Mouse (Mus musculus) embryonic fibroblast, embryonic 13.5 days (primary cell): ENCODE results near the gene Crlf1.

Experiments used
- CTCF ChIP-seq: IDR thresholded peaks from 2 replicates; pipeline ENCODE4 v1.5.1; 2011; ENCODE audit warnings: mild to moderate bottlenecking, control low read depth, low read length, moderate library complexity, borderline replicate concordance; ENCODE audit not compliant: insufficient read depth
- POLR2A ChIP-seq: IDR thresholded peaks from 2 replicates; pipeline ENCODE4 v1.6.1; 2011; ENCODE audit warnings: low read depth, mild to moderate bottlenecking, control low read depth, low read length, moderate library complexity

- TF ChIP-seq CTCF (no peak), POLR2A (no peak; the same call in 1 of the 2 replicates)
These were observed 45.1 kb downstream of the Crlf1 start for GRCm38 (mm10) chr8:70538024-70538579.
